Mouse (Mus musculus) testis, adult 2 months (tissue): ENCODE results near the gene Fam98c.

ENCODE experiments used
- CTCF ChIP-seq: fragments of 200-500 bp; IDR thresholded peaks from 2 replicates; pipeline ENCODE4 v1.5.1; 2012; ENCODE audit warnings: low read depth, mild to moderate bottlenecking, inconsistent platforms, low read length, moderate library complexity; ENCODE audit not compliant: control insufficient read depth, insufficient read depth, insufficient replicate concordance
- POLR2A ChIP-seq: fragments of 200-500 bp; IDR thresholded peaks from 2 replicates; pipeline ENCODE4 v1.6.1; 2012; ENCODE audit warnings: low read depth, mild to moderate bottlenecking, inconsistent platforms, low read length, moderate library complexity; ENCODE audit not compliant: control insufficient read depth

DNA sequence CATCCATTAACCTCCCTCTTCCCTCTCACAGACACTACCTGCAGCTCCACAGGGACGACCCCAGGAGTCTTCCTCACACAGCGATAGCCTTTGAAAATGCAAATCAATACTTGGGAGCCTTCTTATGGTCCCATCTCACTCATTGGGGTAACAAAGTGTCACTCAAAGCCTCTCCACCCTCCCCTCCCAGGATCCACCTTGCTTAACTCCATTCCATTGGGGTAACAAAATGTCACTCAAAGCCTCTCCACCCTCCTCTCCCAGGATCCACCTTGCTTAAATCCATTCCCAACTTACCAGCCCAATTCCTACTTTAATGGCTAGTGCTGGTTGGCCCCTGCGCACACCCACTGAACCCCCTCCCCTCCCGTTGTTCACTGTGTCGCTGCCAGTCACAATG is 2.2 kb upstream of the Fam98c start:
- no peak for TF ChIP-seq CTCF
- no peak for TF ChIP-seq POLR2A
